Mouse (Mus musculus) neural tube, embryonic 11.5 days (tissue): Measurements from ENCODE around the gene Stoml3. TPM values are rescaled to one million over a fixed set of nuclear protein-coding genes. Genes with fewer than 3 reads are reported as not detected.

Experiments used
- ATAC-seq: fragments of 200-750 bp; cut with Nextera tagmentation; 2 replicates; pipeline ENCODE4 v1.8.0; 2017; ENCODE audit warnings: moderate number of reproducible peaks, mild to moderate bottlenecking, moderate TSS enrichment, moderate library complexity; ENCODE audit not compliant: insufficient read depth, low FRiP score, low TSS enrichment
- DNase-seq: peaks from one replicate; pipeline ENCODE4 v3.0.0-alpha.2; 2015; ENCODE audit warnings: low spot score
- H3K27ac ChIP-seq: fragments of 300-500 bp; sonication (generic); 2 replicates; pipeline ENCODE4 v1.5.1; 2014; ENCODE audit warnings: low read depth, mild to moderate bottlenecking, low read length
- H3K27me3 ChIP-seq: fragments of 300-500 bp; sonication (generic); 2 replicates; pipeline ENCODE4 v1.6.1; 2014; ENCODE audit warnings: mild to moderate bottlenecking, low read length, mixed read lengths; ENCODE audit not compliant: control insufficient read depth, insufficient read depth
- H3K36me3 ChIP-seq: fragments of 300-500 bp; sonication (generic); 2 replicates; pipeline ENCODE4 v1.6.1; 2014; ENCODE audit warnings: mild to moderate bottlenecking, low read length, moderate library complexity, mixed read lengths; ENCODE audit not compliant: control insufficient read depth, insufficient read depth
- H3K4me1 ChIP-seq: fragments of 300-500 bp; sonication (generic); 2 replicates; pipeline ENCODE4 v1.6.1; 2014; ENCODE audit warnings: low read length, mixed read lengths; ENCODE audit not compliant: control insufficient read depth, insufficient read depth
- H3K4me2 ChIP-seq: fragments of 300-500 bp; sonication (generic); 2 replicates; pipeline ENCODE4 v1.6.1; 2014; ENCODE audit warnings: low read depth, mild to moderate bottlenecking, moderate library complexity
- H3K4me3 ChIP-seq: fragments of 300-500 bp; sonication (generic); 2 replicates; pipeline ENCODE4 v1.5.1; 2014; ENCODE audit warnings: low read depth, low read length
- H3K9ac ChIP-seq: fragments of 300-500 bp; sonication (generic); 2 replicates; pipeline ENCODE4 v1.6.1; 2014; ENCODE audit warnings: mild to moderate bottlenecking, low read length
- H3K9me3 ChIP-seq: fragments of 300-500 bp; sonication (generic); 2 replicates; pipeline ENCODE4 v1.6.1; 2016; ENCODE audit warnings: low read length; ENCODE audit not compliant: control insufficient read depth
- WGBS: fragments of 180-500 bp; shearing (Covaris S2); extraction: QIAGEN DNeasy Blood & Tissue Kit; methylation state at CpG from one replicate; pipeline ENCODE4 v1.1.7; 2014; 5-methylcytosine and 5-hydroxymethylcytosine counted together
- polyA plus RNA-seq: library from polyadenylated mRNA; unstranded; fragments of >200 nt; fragmentation: Nextera tagmentation; extraction: Ambion mirVana; gene quantifications from 2 replicates; pipeline ENCODE4 v1.2.1, GENCODE M21; 2014

Gene Stoml3
- polyA plus RNA-seq, 1 experiment from 2014 or later, result not detected

GRCm38 (mm10) chr3:53532091-53532490 is 43.6 kb downstream of the Stoml3 start:
- no peak overlapping the region for H3K9ac ChIP-seq
- no peak overlapping the region for H3K27ac ChIP-seq
- no peaks in the 10 kb centered on the region for H3K9me3 ChIP-seq
- DNase-seq (no peak), ATAC-seq (no peak)
- H3K4me3 ChIP-seq, result no peak overlapping the region
- WGBS, result 90% methylated on average over 6 of the region's 6 CpGs
- no peaks in the 10 kb centered on the region for H3K36me3 ChIP-seq
- no peak overlapping the region for H3K4me2 ChIP-seq
- H3K27me3 ChIP-seq, result no peaks in the 10 kb centered on the region
- H3K4me1 ChIP-seq, result no peaks in the 10 kb centered on the region

DNA sequence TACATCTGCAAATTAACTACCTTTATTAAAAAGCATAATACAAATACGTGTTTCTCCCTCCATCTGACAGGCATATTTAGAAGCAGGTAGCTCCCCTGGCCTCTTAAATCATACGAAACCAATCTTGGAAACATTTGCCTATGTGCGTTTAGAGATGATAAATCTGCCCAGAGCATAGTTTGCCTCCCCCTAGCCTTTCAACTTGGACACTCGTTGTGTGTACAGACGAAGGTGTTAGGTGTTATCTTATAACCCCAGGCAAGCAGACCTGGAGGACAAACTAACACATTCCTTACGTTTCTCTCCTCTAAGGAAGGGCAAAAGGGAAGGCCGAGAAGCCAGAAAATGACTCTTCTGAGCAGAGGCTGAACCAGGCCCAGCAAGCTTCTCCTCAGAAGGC is 64.2 kb downstream of the Stoml3 start:
- Histone ChIP-seq H3K27me3 (no peaks in the 10 kb centered on the region), H3K4me2 (no peak overlapping the region), H3K4me1 (no peaks in the 10 kb centered on the region), H3K36me3 (no peaks in the 10 kb centered on the region), H3K9ac (no peak overlapping the region), H3K9me3 (no peaks in the 10 kb centered on the region), H3K27ac (no peak overlapping the region), H3K4me3 (no peak overlapping the region)
- DNase-seq (no peak), ATAC-seq (no peak)
- WGBS, result 76% methylated on average over 7 of the region's 7 CpGs

GRCm38 (mm10) chr3:53555031-53555952 is 66.8 kb downstream of the Stoml3 start:
- Histone ChIP-seq H3K9me3 (no peaks in the 10 kb centered on the region), H3K4me2 (no peak overlapping the region), H3K27me3 (no peaks in the 10 kb centered on the region), H3K9ac (no peak overlapping the region), H3K36me3 (no peaks in the 10 kb centered on the region), H3K4me3 (no peak overlapping the region), H3K27ac (no peak overlapping the region), H3K4me1 (0 out of 2 replicates have a peak, but pooled peaks cover 2% of the 10 kb centered on the region)
- ATAC-seq, result no peak
- 72% methylated on average over 10 of the region's 10 CpGs for WGBS
- no peak for DNase-seq

DNA sequence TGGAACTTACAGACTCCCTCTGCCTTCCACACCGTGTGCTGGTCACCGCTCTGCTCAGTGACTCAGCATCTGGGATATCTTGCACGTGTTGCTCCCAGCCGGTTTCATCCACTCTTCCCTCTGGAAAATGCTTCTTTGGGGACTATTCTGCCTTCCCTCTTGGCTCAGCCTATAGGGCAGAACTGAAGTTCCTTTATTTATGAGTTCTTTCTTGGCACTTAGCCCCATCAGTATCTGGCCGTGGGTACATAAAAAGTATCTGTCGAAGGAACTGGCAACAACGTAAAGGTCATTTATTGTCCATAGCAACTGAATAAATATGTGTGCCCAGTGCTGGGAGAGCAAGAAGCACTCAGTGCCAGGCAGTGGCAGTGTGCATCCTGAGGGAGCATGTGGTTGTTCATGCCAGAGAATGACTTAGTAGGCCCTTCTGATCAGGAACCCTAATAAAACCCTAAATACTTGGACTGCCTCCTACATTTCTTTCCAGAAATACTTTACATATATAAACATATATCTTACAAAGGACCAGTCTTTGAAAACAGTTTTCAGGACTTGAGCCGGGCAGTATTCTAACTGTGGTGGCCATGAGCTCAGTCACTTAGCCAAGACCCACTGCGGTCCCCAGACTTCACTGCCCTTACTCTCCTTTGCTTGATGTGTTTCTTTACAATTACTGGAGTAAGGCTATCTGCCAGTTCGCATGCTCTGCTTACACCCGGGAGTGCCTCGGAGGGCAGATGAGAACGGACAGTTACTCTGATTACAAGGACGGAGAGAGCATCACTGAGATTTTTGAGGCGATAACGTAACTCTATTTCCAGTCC is 69.1 kb downstream of the Stoml3 start:
- WGBS, result 88% methylated on average over 16 of the region's 16 CpGs
- H3K9ac ChIP-seq, result no peak overlapping the region
- H3K36me3 ChIP-seq, result no peaks in the 10 kb centered on the region
- ATAC-seq, result no peak
- no peak for DNase-seq
- H3K9me3 ChIP-seq, result no peaks in the 10 kb centered on the region
- H3K4me3 ChIP-seq, result no peak overlapping the region
- H3K27me3 ChIP-seq, result no peaks in the 10 kb centered on the region
- H3K27ac ChIP-seq, result no peak overlapping the region
- 0 out of 2 replicates have a peak, but pooled peaks cover 5% of the 10 kb centered on the region for H3K4me1 ChIP-seq
- no peak overlapping the region for H3K4me2 ChIP-seq

Other genes with a start within 250 kb of the Stoml3 start
- gene Nhlrc3, start 25.3 kb upstream of the Stoml3 start, polyA plus RNA-seq, result 9.4 and 10.3 TPM in 2 replicates
- 23.5 and 23.8 TPM in 2 replicates for gene Proser1, start 25.0 kb upstream of the Stoml3 start, polyA plus RNA-seq
- 2.9 and 3.5 TPM in 2 replicates for gene Frem2, start 168.7 kb downstream of the Stoml3 start, polyA plus RNA-seq